Mouse (Mus musculus) lung, postnatal 10 days (tissue): Measurements from ENCODE around the gene Vav3.
"Not testable (repeated sequence)": the region's sequence is repeated elsewhere in the genome, so short reads cannot be mapped to it uniquely, and the experiment has no call there.

ENCODE experiments used
- DNase-seq: peaks from one replicate; pipeline ENCODE4 v3.0.0; 2021

Gene Vav3

GRCm38 (mm10) chr3:109446903-109447302, 106.5 kb downstream of the Vav3 start:
- DNase-seq, result no peak

- DNase-seq, result not testable (repeated sequence)
Measured at GRCm38 (mm10) chr3:109448249-109448648, 107.8 kb downstream of the Vav3 start.

GRCm38 (mm10) chr3:109451966-109452365, 111.5 kb downstream of the Vav3 start:
- DNase-seq, result peak; percentile 21

GRCm38 (mm10) chr3:109454633-109455032, 114.2 kb downstream of the Vav3 start:
- DNase-seq, result peak; percentile 13

GRCm38 (mm10) chr3:109456340-109456739, 115.9 kb downstream of the Vav3 start:
- no peak for DNase-seq

GRCm38 (mm10) chr3:109463684-109464083, 123.2 kb downstream of the Vav3 start:
- DNase-seq, result no peak

GRCm38 (mm10) chr3:109464600-109464999, 124.1 kb downstream of the Vav3 start:
- no peak for DNase-seq

- no peak for DNase-seq
Measured at GRCm38 (mm10) chr3:109466541-109466940, 126.1 kb downstream of the Vav3 start.

- peak; percentile 11 for DNase-seq
Measured at GRCm38 (mm10) chr3:109467288-109467687, 126.8 kb downstream of the Vav3 start.

- peak; percentile 54 for DNase-seq
Measured at GRCm38 (mm10) chr3:109469465-109469864, 129.0 kb downstream of the Vav3 start.

GRCm38 (mm10) chr3:109470651-109471255, 130.3 kb downstream of the Vav3 start:
- DNase-seq, result no peak

- DNase-seq, result no peak
Measured at GRCm38 (mm10) chr3:109476521-109476920, 136.1 kb downstream of the Vav3 start.

GRCm38 (mm10) chr3:109478297-109478696, 137.8 kb downstream of the Vav3 start:
- DNase-seq, result no peak

GRCm38 (mm10) chr3:109480625-109481024, 140.2 kb downstream of the Vav3 start:
- peak; percentile 48 for DNase-seq

- no peak for DNase-seq
Measured at GRCm38 (mm10) chr3:109486786-109487185, 146.3 kb downstream of the Vav3 start.

- no peak for DNase-seq
Measured at GRCm38 (mm10) chr3:109487823-109488222, 147.4 kb downstream of the Vav3 start.

GRCm38 (mm10) chr3:109488750-109489171, 148.3 kb downstream of the Vav3 start:
- no peak for DNase-seq

GRCm38 (mm10) chr3:109490561-109491296, 150.3 kb downstream of the Vav3 start:
- no peak for DNase-seq

GRCm38 (mm10) chr3:109491568-109491967, 151.1 kb downstream of the Vav3 start:
- peak; percentile 88 for DNase-seq

- no peak for DNase-seq
Measured at GRCm38 (mm10) chr3:109496461-109496860, 156.0 kb downstream of the Vav3 start.

GRCm38 (mm10) chr3:109497074-109497473, 156.6 kb downstream of the Vav3 start:
- no peak for DNase-seq

GRCm38 (mm10) chr3:109499861-109500456, 159.5 kb downstream of the Vav3 start:
- no peak for DNase-seq

- no peak for DNase-seq
Measured at GRCm38 (mm10) chr3:109509784-109510183, 169.3 kb downstream of the Vav3 start.

GRCm38 (mm10) chr3:109511849-109512248, 171.4 kb downstream of the Vav3 start:
- no peak for DNase-seq
